In the genomic region with DNA sequence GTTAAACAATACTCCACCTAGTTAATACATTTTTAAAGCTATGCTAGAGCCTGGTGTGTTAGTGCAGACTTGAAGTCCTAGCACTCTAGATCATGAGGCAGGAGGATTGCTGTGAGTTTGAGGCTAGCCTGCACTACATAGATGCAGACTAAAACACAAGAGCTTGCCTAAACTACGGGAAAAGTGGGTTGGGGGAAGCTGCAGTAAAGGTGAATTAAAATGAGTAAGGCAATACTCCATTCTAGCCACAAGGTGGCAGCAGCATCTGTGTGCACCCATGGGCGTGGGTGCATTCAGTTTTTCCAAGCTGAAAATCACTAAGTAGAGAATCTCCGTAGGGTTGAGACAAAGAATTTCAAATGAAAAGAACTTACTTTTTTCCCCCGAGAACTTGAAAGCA, we compare ENCODE assay signal across 8 mouse cellular contexts. TPM values are rescaled to one million over a fixed set of nuclear protein-coding genes. Genes with fewer than 3 reads are reported as not detected.
DNase-seq lines count a peak whose midpoint lies in the region; ATAC-seq lines count a peak whose summit lies in the region.

No protein-coding gene starts in this region.

- H3K27me3 ChIP-seq in intestine, embryonic 14.5 days (replicated peaks; ENCODE audit: control insufficient read depth, insufficient read depth, low read length), result no peaks in the 10 kb centered on the region
- no peaks in the 10 kb centered on the region for H3K27me3 ChIP-seq in intestine, embryonic 16.5 days (replicated peaks; ENCODE audit: control insufficient read depth, insufficient read depth, low read length)
- no peaks in the 10 kb centered on the region for H3K27me3 ChIP-seq in hindbrain, embryonic 16.5 days (replicated peaks; ENCODE audit: control insufficient read depth, insufficient read depth, low read length)

- H3K9me3 ChIP-seq in intestine, embryonic 14.5 days (ENCODE audit: control insufficient read depth, low read length), result no peaks in the 10 kb centered on the region
- H3K9me3 ChIP-seq in intestine, embryonic 16.5 days (ENCODE audit: control insufficient read depth, low read length), result no peaks in the 10 kb centered on the region
- H3K9me3 ChIP-seq in hindbrain, embryonic 16.5 days (ENCODE audit: control insufficient read depth, low read length), result no peaks in the 10 kb centered on the region

- no peak overlapping the region for H3K4me3 ChIP-seq in intestine, embryonic 14.5 days (ENCODE audit: low read depth, low read length)
- no peak overlapping the region for H3K4me3 ChIP-seq in intestine, embryonic 16.5 days (ENCODE audit: low read length)
- H3K4me3 ChIP-seq in hindbrain, embryonic 16.5 days (ENCODE audit: low read length), result no peak overlapping the region

- no peak overlapping the region for H3K4me2 ChIP-seq in intestine, embryonic 14.5 days (ENCODE audit: low read length)
- no peak overlapping the region for H3K4me2 ChIP-seq in intestine, embryonic 16.5 days (ENCODE audit: low read depth, low read length)
- no peak overlapping the region for H3K4me2 ChIP-seq in hindbrain, embryonic 16.5 days (ENCODE audit: low read length)

- no peak for ATAC-seq in intestine, embryonic 14.5 days (replicated peaks; ENCODE audit: low FRiP score, low TSS enrichment, low read depth)
- ATAC-seq in intestine, embryonic 16.5 days, result no peak
- peak; percentile 80 for ATAC-seq in CD4-positive, CD25-positive, alpha-beta regulatory T cell, adult 4 months
- peak; percentile 74; the same call in 1 of the 2 replicates for ATAC-seq in hindbrain, embryonic 16.5 days

- peak; percentile 61 for DNase-seq in intestine, embryonic 14.5 days (ENCODE audit: low spot score)
- peak; percentile 9 for DNase-seq in c-Kit-positive CD71-negative TER-119-negative erythroid progenitor cells, embryonic 14.5 days (ENCODE audit: low read depth)
- DNase-seq in naive thymus-derived CD4-positive, alpha-beta T cell, adult 2 months (ENCODE audit: low read depth), result peak; percentile 60
- DNase-seq in left cerebral cortex, adult 8-10 months (ENCODE audit: low spot score in 2 of 2), result no peak
- DNase-seq in left cerebral cortex, adult 11 months (ENCODE audit: low spot score), result no peak

- WGBS in intestine, embryonic 14.5 days, result 39% methylated on average over 4 of the region's 4 CpGs
- WGBS in intestine, embryonic 16.5 days, result 32% methylated on average over 4 of the region's 4 CpGs
- 33% methylated on average over 4 of the region's 4 CpGs for WGBS in hindbrain, embryonic 16.5 days

- H3K9ac ChIP-seq in intestine, embryonic 14.5 days (ENCODE audit: low read length), result no peak overlapping the region
- no peak overlapping the region for H3K9ac ChIP-seq in intestine, embryonic 16.5 days (ENCODE audit: low read depth, low read length)
- H3K9ac ChIP-seq in hindbrain, embryonic 16.5 days (ENCODE audit: low read depth, low read length), result no peak overlapping the region

- no peak overlapping the region for H3K27ac ChIP-seq in intestine, embryonic 14.5 days (ENCODE audit: low read depth)
- no peak overlapping the region for H3K27ac ChIP-seq in intestine, embryonic 16.5 days (ENCODE audit: low read length)
- no peak overlapping the region for H3K27ac ChIP-seq in hindbrain, embryonic 16.5 days (ENCODE audit: low read depth, low read length)

- 0 out of 2 replicates have a peak, but pooled peaks cover 19% of the 10 kb centered on the region for H3K36me3 ChIP-seq in intestine, embryonic 14.5 days (ENCODE audit: control insufficient read depth, insufficient read depth, low read length)
- H3K36me3 ChIP-seq in intestine, embryonic 16.5 days (ENCODE audit: control insufficient read depth, insufficient read depth, low read length), result no peaks in the 10 kb centered on the region
- peaks cover 15% of the 10 kb centered on the region for H3K36me3 ChIP-seq in hindbrain, embryonic 16.5 days (ENCODE audit: control insufficient read depth, insufficient read depth, low read length)

- H3K4me1 ChIP-seq in intestine, embryonic 14.5 days (replicated peaks; ENCODE audit: control insufficient read depth, insufficient read depth, low read length), result no peaks in the 10 kb centered on the region
- H3K4me1 ChIP-seq in intestine, embryonic 16.5 days (ENCODE audit: control insufficient read depth, insufficient read depth, low read length), result no peaks in the 10 kb centered on the region
- H3K4me1 ChIP-seq in hindbrain, embryonic 16.5 days (ENCODE audit: control insufficient read depth, insufficient read depth, low read depth, low read length), result peaks cover 3% of the 10 kb centered on the region; the same call in 1 of the 2 replicates

RNA-seq across cellular contexts. Expression of a gene that starts 7.1 kb away (rescaled TPM):
- polyA plus RNA-seq in intestine, embryonic 14.5 days (2014; fragmentation: Nextera tagmentation; extraction: Ambion mirVana), result 7.8 and 8.6 TPM in 2 replicates
- polyA plus RNA-seq in intestine, embryonic 16.5 days (2015; fragmentation: Nextera tagmentation; extraction: Ambion mirVana), result 4.5 and 4.7 TPM in 2 replicates
- polyA plus RNA-seq in CD4-positive, CD25-positive, alpha-beta regulatory T cell, adult 4 months (2017; shearing (Covaris generic)), result 1 to 10 TPM in 1 of 2 experiments, under 1 TPM in 1; 0.57 to 1.1 TPM
- polyA plus RNA-seq in hindbrain, embryonic 16.5 days (2015; fragmentation: Nextera tagmentation; extraction: Ambion mirVana), result 108 and 122 TPM in 2 replicates
- 10 to 100 TPM; 81.7 to 92.4 (median 84.7) TPM for total RNA-seq in left cerebral cortex, adult 8-10 months (2022)

Comparison
In these comparisons a context has a peak if more than half of its experiments do, and no peak if none do; other contexts are left out.
1. ATAC-seq: peak in CD4-positive, CD25-positive, alpha-beta regulatory T cell, adult 4 months (single experiment) and hindbrain, embryonic 16.5 days (single experiment); none in intestine, embryonic 14.5 days (single experiment) and intestine, embryonic 16.5 days (single experiment).
2. DNase-seq: peak in intestine, embryonic 14.5 days (single experiment), c-Kit-positive CD71-negative TER-119-negative erythroid progenitor cells, embryonic 14.5 days (single experiment) and naive thymus-derived CD4-positive, alpha-beta T cell, adult 2 months (single experiment); none in left cerebral cortex, adult 8-10 months (0 of 2) and left cerebral cortex, adult 11 months (single experiment).
3. RNA of a gene that starts 7.1 kb away (polyA plus RNA-seq): 108 to 122 TPM in hindbrain, embryonic 16.5 days; 7.8 to 8.6 TPM in intestine, embryonic 14.5 days, 4.5 to 4.7 TPM in intestine, embryonic 16.5 days and 0.57 to 1.1 TPM in CD4-positive, CD25-positive, alpha-beta regulatory T cell, adult 4 months; every median in the first group is over 10 times any median in the second.